Mouse (Mus musculus): ENCODE data around the gene Pm20d1.

GRCm38 (mm10) chr1:131760428-131760820, 36.8 kb upstream of the Pm20d1 start:
- TF ChIP-seq CTCF (IDR thresholded peaks at IDR 0.05; ENCODE audit: low read depth, low read length) (no peak), POLR2A (IDR thresholded peaks at IDR 0.05; ENCODE audit: borderline replicate concordance, low read depth, low read length) (no peak)

Measured in bone marrow macrophage, adult 2 months (primary cell).